Mouse (Mus musculus) frontal cortex, adult 2 months (tissue): ENCODE results near the gene Pparg. TPM values are rescaled to one million over a fixed set of nuclear protein-coding genes. Genes with fewer than 3 reads are reported as not detected.
A peak's percentile ranks its signal among the peaks of the same experiment; 100 is the strongest.

Experiments
- DNase-seq, 2 experiments: peaks; one replicate each; pipeline ENCODE4 v3.0.0; 2022; ENCODE audit warnings: low spot score in 1 of 2; ENCODE audit errors: extremely low spot score in 1 of 2
- polyA plus RNA-seq: library from polyadenylated mRNA; depleted of rRNA; stranded (reverse); fragments of >200 nt; gene quantifications from 2 replicates; pipeline ENCODE4 v1.2.3, GENCODE M21; 2012

Gene Pparg
- polyA plus RNA-seq, 1 experiment, result 9.4 TPM

DNA sequence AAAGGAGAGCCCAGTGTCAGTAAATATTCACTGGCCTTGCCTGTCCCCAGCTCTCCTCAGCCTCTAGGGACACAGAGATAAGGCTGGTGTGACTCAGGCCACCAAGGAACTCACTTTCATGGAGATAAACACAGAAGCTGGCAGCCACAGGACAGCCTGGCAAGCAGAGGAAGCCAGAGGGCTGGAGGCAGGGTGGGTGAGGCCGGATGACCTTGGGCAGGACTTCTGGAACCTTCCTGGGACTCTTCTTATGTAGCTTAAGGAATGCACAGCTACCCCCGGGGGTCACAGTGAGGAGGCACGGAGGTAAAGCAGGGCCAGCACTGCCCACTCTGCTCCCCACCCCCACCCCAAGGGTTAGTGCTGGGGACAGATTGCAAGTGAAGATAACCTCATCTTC, 140.4 kb downstream of the Pparg start:
- no peak for DNase-seq

DNA sequence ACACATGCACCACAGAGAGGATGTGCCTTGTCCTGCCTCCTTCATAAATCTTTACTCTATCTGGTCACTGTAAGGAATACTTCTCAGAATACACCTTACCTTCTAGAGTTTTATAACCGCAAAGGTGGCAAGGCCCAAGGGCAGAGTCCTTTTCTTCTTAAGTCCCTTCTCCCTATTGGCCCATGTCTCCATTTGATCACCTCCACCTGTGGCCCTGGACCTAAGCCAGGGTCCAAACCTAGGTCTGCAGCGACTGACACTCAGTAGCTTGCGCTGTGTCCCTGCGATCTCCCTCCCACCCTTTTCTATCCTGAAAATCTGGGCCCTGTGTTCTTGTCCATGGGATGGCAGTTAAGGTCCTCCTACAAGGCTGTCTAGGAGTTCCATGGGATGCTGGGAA, 142.3 kb downstream of the Pparg start:
- no peak for DNase-seq

DNA sequence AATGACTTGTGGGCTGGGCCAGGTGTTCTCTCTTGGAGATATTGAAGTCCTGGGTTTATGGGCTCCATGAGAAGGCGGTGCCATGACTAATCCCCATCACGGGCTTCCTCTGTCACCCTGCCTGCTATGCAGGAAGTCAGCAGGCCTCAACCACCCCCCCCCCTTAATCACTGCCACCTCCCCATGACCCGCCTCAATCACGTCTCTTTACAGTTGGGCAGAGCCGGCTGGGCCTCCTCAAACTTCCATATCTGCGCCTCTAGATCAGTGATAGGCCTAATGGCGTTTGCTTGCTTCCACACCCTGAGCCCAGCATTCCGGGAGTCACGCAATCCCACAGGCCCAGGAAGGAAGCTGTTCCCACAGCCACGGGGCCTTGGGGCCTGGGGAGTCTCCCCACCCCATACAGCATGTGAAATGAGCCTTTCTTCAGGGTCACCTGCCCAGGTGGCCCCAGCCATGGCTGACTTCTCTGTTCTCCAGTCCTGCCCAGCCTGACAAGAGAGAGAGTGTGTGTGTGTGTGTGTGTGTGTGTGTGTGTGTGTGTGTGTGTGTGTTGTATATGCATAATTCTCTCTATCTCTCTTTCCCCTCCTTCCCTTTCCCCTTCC, 142.9 kb downstream of the Pparg start:
- DNase-seq, result no peak

DNA sequence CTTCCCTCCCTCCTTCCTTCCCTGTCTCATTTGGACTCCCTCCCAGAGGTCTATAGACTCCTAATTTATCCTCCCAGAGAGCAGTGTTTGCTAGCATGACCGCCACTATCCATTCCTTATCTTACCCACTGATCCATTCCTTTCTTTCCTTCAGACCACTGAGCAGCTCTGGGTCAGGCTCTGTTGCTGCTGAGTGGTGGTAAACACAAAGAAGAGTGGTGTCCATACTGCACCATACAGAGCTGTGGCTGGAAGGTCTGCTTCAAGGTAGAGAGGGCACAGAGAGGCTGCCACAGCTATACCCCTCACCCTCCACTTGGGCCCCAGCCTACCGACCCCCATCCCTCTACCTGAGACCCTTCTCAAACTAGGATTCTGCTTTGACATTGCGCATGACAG, 143.4 kb downstream of the Pparg start:
- no peak for DNase-seq

DNA sequence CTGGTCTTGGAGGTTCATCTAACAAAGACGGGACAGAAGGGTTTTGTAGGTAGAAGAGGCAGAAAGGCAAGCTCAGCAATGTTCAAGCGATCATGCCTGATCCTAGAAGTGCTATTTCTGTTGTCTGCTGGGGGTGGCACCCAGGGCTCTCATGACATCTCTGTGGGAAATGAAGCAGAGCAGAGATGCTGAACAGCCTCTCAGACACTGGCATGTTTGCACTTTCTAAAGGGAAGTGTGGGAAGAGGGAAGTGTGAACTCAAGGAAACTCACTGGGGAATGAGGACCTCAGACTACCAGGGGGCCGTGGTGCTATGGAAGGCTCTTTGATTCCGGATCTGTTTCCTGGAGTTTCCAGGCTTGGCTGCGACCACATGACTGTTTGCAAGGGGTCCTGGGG, 144.2 kb downstream of the Pparg start:
- DNase-seq, result peak in 1 of 2 experiments; percentile 51

DNA sequence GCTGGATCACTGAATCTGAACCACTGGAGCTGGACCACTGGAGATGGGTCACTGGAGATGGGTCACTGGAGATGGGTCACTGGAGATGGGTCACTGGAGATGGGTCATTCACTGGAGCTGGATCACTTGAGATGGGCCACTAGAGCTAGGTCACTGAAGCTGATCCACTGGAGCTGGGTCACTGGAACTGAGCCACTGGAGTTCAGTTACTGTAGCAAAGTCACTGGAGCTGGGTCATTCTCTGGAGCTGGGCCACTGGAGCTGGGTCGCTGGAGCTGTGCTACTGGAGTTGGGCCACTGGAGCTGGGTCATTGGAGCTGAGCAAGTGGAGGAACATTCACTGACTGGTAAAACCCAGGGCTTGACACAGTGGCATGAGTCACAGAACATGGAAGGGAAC, 145.7 kb downstream of the Pparg start:
- DNase-seq, result no peak

DNA sequence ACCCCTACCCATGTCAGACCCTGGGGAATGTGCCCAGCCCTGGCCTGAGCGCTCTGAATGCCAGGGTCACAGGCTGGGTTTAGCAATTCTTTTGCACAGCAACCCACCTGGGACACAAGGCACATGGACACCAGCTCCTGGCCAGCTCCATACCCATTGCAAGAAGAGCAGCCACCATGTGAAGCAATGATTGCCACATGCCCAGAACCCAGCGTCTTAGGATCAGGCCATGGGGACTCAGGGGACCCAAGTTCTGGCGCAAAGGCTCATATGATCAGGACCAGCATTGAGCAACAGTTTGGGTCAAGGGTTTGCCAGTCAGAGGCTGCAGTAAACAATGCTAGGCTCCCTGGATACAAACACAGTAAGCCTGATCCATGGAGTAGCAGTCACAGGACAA, 150.7 kb downstream of the Pparg start:
- no peak for DNase-seq

DNA sequence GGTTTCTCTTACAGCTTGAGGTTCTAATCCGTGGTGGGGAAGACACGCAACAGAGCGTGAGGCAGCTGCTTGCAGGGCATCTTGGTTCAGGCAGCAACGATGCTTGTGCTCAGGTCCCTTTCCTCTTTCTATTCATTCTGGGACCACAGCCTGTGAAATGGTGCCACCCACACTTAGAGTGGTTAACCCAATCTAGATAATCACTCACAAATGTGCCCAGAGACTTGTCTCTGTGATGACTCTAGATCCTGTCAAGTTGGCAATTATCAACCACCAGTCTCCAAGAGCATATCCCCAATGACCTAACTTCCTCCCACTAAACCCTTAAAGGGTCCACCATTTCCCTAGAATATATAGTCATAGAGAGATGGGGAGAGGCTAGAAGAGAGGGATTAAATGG, 152.5 kb downstream of the Pparg start:
- no peak for DNase-seq

DNA sequence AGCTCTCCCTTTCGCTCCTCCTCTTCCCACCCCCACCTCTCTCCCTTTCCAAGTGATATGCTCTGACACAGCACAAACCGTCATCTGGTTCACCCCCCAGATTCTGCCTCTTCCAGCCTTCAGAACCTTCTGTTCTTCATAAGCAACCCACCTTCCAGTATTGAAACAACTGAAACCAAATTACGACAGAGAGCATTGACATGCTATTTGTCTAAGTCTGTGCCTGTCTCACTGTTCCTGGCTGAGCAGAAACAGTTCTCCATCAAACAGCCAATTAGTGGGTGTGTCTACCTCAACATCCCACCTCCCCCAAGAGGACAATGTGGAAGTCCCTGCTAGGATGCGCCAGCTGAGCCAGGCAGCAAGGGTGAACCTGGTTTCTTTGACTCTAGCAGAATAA, 157.2 kb downstream of the Pparg start:
- peak in 1 of 2 experiments; percentile 15 for DNase-seq

DNA sequence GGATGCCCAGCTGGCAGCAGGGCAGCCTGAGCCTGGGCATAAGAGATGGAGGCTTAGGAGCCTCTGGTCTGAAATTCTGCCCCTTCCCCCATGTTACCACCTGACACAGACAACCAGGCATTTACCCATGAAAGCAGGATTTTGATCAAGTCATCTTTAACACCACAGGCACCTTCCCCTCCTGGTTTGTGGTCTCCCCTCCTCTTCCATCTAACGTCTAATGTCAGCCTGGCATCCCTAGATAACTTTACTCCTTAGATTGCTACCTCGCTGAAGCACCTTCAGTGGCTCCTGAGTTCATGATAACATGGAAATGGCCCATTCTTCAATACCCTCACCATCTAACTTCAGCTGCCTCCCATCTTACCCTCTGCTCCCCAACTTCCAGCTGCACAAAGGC, 157.6 kb downstream of the Pparg start:
- DNase-seq, result no peak

DNA sequence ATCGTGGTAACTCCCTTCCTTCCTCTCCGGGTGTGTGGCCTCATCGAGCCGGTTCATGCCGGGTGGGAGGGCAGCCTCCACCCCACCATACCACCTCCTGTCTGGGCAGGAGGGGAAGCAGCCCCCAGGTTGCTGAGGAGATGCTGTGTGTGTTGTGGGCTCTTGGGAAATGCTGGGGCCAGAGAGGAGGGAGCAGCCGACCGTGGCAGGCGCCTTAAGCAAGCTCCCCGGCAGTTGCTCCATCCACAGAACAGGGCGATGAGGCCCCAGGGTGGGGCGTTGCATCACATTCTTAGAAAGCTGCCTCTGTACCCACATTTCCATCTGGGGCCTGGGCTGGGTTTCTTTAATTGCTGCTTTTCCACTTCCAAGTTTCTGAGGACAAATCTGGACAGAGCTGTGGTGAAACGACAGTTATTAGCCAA, 158.5 kb downstream of the Pparg start:
- DNase-seq, result no peak

DNA sequence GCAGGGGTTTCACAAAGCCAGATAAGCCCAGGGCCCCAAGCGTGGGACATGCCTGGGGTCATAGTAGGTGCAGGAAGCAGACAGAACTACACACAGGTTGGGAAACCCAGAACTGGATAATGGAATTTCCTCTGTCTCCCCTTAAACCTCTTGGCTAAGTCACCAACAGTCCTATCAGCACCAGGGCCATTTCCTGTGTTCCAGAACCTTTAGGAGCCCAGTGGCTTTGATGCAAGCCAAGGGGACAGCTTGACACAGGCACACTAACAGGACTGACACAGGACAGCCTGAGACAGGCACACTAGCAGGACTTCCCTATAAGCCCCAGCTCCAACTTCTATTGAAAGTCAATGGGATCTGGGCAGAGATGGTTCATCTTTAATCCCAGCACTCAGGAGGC, 161.2 kb downstream of the Pparg start:
- no peak for DNase-seq

DNA sequence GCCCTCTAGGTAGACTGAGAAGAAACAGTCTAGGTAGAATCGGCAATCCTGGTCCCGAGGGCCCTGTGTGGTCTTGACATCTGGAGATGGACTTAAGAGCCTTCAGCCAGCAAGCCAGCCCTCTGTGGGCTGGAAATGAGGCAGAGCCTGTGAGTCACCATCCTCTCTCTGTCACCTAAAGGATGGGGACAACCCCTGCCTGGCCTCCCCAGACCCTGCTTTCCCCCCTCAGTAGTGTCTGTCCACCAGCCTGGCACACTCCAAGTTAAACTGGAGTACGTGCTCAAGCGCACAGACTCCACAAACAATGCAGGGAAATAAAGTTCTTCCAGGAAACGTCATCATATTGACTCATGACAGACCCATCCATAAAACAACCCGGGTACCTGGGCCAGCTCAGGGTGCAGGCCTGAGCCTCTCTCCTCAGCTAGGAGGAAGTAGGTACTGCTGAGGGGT, 162.0 kb downstream of the Pparg start:
- no peak for DNase-seq

DNA sequence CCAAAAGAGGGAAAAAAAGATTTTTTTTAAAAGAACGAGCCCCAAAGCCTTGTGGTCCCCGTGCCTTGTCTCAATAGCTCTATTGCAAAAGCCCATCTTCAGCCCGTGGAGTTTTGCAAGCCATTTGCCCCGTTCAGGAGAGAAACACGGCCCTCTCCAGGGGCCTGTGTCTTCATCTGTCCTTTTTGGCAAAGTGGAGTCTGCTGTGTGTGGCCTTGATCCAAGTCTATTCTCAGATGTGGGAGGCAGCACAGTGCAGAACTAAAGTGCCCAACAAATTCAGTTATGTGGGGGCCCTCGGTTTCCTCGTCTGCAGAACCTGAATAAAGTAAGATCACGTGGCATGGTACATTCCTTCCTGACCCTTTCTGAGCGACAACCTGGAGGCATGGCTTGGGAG, 162.4 kb downstream of the Pparg start:
- DNase-seq, result peak; percentile 46 to 69

DNA sequence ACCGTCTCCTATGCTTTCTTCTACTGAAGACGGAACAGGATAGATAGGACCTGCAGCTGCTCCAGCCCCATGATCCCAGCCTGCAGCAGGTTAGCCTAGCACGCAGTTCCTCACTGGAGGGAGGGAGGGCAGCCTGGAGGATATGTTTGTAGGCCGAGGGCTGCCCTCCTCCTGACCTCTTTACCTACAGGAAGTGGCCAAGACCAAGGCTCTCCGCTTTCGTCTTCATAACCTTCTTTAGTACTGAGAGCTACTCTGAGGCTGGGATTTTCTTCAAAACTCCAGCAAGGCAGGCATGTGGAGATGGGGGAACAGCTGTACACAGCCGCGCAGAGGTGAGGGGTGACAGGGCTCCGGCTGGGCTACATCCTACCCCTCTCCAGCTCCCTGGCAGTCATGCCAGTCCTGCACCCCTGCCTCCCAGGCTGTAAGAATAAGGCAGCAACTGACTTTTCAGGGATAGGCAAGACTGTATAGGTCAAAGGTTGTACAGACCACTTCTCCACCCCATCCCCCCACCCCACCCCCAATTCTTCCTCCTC, 163.8 kb downstream of the Pparg start:
- DNase-seq, result no peak

DNA sequence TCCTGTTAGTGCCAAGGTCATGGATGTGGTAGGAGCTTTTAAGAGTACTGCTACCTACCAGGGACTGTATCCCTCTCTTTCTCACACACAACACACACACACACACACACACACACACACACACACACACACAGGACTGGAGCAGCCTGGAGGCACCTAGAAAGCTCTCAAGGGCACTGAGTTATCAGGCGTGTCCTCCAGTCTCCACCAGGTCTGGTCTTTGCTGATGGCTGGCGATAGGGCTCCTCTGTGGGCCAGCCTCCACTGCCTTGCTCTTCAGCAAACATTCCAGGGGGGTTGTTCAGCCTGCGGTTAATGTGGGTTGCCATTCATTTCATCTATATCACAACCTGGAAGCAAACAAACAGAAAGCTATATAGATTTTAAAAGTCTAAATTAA, 166.7 kb downstream of the Pparg start:
- DNase-seq, result no peak

DNA sequence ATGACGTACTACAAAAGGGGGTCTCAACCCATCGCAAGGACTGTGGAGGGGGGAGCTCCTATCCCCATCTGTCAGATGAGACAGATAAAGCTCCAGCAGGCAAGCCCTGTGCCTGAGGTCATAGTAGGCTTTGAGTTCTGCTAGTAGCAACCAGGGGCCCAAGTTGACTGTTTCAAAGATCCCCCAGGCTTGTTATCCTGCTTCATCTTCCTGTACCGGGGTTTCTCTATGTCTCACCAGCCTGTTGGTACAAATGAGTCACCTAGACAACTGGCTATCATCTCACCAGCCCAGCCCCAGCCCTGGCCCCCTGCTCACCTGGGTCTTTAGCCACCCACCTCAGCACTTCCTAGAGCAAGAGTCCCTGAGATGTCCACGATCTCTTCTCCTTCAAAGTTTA, 167.6 kb downstream of the Pparg start:
- no peak for DNase-seq

DNA sequence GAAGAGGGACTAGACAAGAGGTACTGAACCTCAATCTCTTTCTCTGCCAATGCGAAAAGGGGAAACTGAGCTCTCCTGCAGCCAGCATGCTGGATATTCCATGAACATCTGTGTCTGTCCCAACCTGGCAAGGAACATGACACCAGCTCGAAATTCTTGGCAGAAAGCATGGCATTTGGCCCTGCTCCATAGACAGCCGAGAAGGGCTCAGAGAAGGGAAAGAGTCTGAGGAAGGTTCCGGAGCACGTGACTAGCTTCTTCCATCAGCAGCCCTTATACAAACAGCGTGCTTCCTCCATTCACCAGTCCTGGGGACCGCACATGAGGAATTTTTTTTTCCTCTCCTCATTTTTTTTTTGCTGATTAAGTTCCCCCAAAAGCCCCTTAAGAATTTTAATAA, 173.9 kb downstream of the Pparg start:
- peak in 1 of 2 experiments; percentile 45 for DNase-seq

DNA sequence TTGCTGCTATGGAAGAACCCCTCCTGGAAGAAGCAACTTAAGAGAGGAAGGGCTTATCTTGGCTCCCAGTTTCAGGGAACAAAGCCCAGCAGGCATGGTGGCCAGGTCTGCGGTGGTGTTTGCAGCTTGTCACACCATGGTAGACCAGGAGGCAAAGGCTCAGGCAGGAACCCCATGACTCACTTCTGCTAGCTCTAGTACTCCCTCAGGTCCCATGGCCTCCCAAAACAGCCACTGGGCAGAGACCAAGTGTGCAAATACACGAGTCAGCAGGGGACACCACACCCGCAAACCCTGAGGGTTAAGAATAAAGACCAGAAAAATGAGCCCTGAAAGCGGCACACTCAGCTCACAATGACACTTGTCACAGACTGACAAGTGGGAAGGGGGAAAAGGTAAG, 175.4 kb downstream of the Pparg start:
- DNase-seq, result no peak

DNA sequence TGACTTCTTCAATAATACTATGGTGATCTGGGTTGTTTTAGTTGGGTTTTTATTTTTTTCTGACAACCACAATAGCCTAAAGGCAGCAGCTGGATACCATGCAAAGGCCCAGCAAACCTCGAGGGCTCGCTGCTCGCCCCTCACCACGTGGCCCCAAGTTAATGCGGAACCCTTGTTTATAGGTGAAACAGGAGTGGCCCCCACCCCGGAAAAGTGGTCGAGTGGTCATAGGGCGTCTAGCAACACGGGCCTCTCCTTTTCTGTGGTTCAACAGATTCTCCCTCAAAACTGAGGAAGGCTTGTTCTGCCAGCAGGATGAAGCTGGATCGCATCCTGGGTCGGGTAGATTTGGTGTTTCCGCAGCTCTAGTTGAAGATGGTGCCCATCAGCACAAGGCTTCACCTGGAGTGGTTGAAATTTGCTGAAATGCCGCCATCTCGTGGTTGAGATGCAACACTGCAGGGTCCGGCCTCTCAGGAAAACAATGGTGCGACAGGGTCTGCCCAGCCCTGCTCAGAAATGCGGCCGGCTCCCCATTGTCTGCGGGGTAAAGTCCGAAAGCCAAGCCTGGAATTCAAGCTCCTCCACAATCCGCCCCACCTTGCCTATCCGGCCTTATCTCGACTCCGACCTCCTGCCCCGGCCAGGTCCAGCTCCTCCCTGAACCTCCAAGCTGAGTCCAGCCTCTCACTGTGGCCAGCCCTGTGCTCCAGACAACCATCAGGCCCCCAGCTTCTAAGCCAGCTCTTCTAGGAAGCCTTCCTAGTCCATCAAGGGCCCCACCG, 178.1 kb downstream of the Pparg start:
- DNase-seq, result peak; percentile 67 to 87
